Mouse (Mus musculus) brain, embryonic 14.5 days (tissue): Measurements from ENCODE around the gene Gna14.

Source experiments
- CTCF ChIP-seq: fragments of 200-500 bp; IDR thresholded peaks from 2 replicates; pipeline ENCODE4 v1.5.1; 2012; ENCODE audit warnings: inconsistent platforms, mild to moderate bottlenecking, moderate library complexity, borderline replicate concordance; ENCODE audit not compliant: insufficient read depth, insufficient read length; ENCODE audit errors: extremely low read depth
- POLR2A ChIP-seq: fragments of 200-500 bp; IDR thresholded peaks from 2 replicates; pipeline ENCODE4 v1.6.1; 2012; ENCODE audit warnings: mild to moderate bottlenecking, inconsistent platforms, borderline replicate concordance; ENCODE audit not compliant: poor library complexity, insufficient read depth, insufficient read length, severe bottlenecking; ENCODE audit errors: extremely low read depth

- TF ChIP-seq CTCF: peak; percentile 51
- no peak for TF ChIP-seq POLR2A
These were observed 122.4 kb downstream of the Gna14 start for GRCm38 (mm10) chr19:16557971-16558370.
